Mouse (Mus musculus): ENCODE measurements around the gene Il9.

Gene Il9

GRCm38 (mm10) chr13:56471211-56471610 lies 10.8 kb downstream of the Il9 start:
- in situ Hi-C loops (cut with MboI) = no loop called here

- in situ Hi-C loops (cut with MboI) = no loop called here
Observed at GRCm38 (mm10) chr13:56468536-56468935, 13.5 kb downstream of the Il9 start.

GRCm38 (mm10) chr13:56467786-56468185 lies 14.3 kb downstream of the Il9 start:
- in situ Hi-C loops (cut with MboI) = no loop called here

- in situ Hi-C loops (cut with MboI) = no loop called here
Observed at GRCm38 (mm10) chr13:56463750-56464149, 18.3 kb downstream of the Il9 start.

- in situ Hi-C loops (cut with MboI) = no loop called here
Observed at GRCm38 (mm10) chr13:56463261-56463660, 18.8 kb downstream of the Il9 start.

- in situ Hi-C loops (cut with MboI) = no loop called here
Observed at GRCm38 (mm10) chr13:56462791-56463190, 19.3 kb downstream of the Il9 start.

GRCm38 (mm10) chr13:56461460-56461859 lies 20.6 kb downstream of the Il9 start:
- in situ Hi-C loops (cut with MboI) = no loop called here

GRCm38 (mm10) chr13:56458001-56458400 lies 24.0 kb downstream of the Il9 start:
- in situ Hi-C loops (cut with MboI) = no loop called here

- in situ Hi-C loops (cut with MboI) = no loop called here
Observed at GRCm38 (mm10) chr13:56450035-56450434, 32.0 kb downstream of the Il9 start.

GRCm38 (mm10) chr13:56449239-56450030 lies 32.6 kb downstream of the Il9 start:
- in situ Hi-C loops (cut with MboI) = no loop called here

- in situ Hi-C loops (cut with MboI) = no loop called here
Observed at GRCm38 (mm10) chr13:56444996-56445395, 37.0 kb downstream of the Il9 start.

GRCm38 (mm10) chr13:56444112-56444511 lies 37.9 kb downstream of the Il9 start:
- in situ Hi-C loops (cut with MboI) = no loop called here

GRCm38 (mm10) chr13:56443411-56443810 lies 38.6 kb downstream of the Il9 start:
- in situ Hi-C loops (cut with MboI) = no loop called here

GRCm38 (mm10) chr13:56438211-56439075 lies 43.6 kb downstream of the Il9 start, which contains the start of gene Slc25a48:
Slc25a48 (plus strand) TSS chr13:56438355.
- in situ Hi-C loops (cut with MboI) = no loop called here

GRCm38 (mm10) chr13:56435615-56436287 lies 46.3 kb downstream of the Il9 start:
- in situ Hi-C loops (cut with MboI) = no loop called here

- in situ Hi-C loops (cut with MboI) = no loop called here
Observed at GRCm38 (mm10) chr13:56434311-56434751, 47.7 kb downstream of the Il9 start.

- in situ Hi-C loops (cut with MboI) = no loop called here
Observed at GRCm38 (mm10) chr13:56433466-56433865, 48.6 kb downstream of the Il9 start.

- in situ Hi-C loops (cut with MboI) = no loop called here
Observed at GRCm38 (mm10) chr13:56432496-56432895, 49.5 kb downstream of the Il9 start.

Measured in mature B cell (primary cell).